Mouse (Mus musculus) T-helper 17 cell (primary cell): ENCODE data around the gene Tap2.

ENCODE experiments used
- in situ Hi-C, 2 experiments: fragments of 300-600 bp; cut with MboI, MseI; formaldehyde crosslinking; loops; 1 replicate in 1 of 2; 2 replicates in 1 of 2; pipeline ENCODE4 v1.15.1; 2025; ENCODE audit warnings: high pct_unique_total_duplicates in 2 of 2

Tap2 gene

DNA sequence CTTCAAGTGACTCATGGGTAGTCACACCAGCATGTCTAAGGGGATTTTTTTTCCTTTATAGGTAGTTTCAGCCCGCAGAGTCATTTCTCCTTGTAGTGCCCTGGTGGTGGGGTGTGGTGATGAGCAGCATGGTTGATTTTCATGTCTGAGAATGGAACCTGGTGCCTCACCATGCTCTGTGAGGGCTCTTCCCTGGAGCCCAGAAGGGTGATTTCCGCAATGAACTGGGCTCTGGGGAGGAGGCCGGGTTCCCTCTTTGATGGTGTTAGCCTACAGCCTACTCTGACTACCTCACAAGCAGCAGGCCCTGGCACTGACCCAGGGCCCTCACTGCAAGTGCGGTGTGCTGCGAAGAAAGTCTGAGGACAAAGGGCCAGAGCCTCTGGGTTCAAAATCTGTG, at the start of gene Tap2:
Gene Tap2, plus strand, starts transcription at position 84 of the 400 bp plus-strand sequence.
- in situ Hi-C loops = no loop called here

DNA sequence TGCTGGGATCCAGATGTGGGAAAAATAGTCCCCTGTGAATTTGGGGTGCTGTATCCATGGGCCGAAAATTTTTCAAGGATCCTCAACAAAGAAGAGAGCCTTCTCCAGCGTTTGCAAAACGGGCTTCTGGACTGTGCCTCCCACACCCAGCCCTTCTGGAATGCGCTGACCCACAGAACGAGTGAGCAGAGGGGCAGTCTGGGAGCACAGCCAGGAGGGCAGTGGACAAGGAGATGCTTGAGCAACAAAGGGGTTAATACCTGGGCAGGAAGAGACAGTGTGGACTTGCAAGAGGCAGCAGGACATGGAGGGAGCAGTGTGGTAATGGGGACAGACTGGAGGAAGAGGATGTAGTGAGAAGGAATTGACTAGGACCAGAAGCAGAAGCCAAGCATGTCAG, 47.8 kb upstream of the Tap2 start:
- in situ Hi-C loops = no loop called here

DNA sequence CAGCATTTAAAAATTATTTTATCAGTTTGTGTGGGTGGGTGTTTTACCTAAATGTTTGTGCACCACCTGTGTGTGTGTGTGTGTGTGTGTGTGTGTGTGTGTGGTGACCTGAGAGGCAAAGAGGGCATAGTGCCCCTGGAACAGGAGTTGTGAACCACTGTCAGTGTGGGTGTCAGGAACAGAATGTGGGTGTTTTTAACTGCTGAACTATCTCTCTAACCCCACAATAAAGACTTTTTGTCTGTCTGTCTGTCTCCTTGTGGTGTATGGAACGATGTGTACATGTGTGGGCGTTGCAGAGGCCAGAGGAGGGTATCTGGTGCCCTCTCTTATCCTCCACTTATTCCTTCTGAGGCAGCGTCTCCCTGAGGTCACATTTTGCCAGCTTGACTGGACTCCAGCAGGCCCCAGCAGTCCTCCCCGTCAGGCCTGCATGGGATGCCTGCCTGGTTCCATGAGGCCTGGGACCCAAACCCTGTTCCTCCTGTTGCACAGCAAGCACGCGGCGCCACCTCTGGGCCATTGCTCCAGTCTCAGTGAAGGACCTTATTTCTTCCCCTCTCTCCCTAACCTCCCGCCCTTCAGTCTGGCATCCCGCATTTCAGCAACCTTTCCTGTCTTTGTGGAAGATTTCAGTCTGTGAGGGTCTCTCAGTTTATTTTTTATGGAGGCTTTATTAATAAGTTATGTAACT, 39.0 kb upstream of the Tap2 start:
- in situ Hi-C loops = no loop called here

DNA sequence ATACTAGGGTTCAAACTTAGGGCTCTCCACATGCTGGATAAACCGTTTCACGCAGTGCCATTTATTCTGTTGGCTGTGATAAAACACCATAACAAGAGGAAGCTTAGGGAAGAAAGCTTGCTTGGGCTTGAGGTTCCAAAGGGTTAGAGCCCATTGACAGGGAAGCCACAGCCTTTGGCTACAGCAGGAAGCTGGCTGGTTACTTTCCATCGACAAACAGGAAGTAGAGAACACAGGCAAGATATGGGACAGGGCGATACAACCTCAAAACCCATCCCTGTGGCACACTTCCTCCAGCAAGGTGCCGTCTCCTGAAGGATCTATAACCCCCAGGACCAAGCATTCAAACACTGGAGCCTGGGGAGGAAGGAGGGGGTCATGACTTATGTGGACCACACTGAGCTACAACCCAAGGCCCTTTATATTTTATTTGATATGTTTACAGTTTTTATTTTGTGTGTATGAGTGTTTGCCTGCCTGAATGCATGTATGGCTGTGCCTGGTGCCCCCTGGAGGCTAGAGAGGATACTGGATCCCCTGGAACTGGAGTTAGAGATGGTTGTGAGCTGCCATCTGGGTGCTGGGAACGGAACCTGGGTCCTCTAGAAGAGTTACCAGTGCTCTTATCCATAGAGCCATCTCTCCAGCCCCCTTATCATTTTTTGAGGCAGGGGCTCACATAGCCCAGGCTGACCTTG, 38.1 kb upstream of the Tap2 start:
- in situ Hi-C loops = loop anchor here (5.0 kb wide), 3 partner anchors 83 to 128 kb away; partner anchors contain the start of gene Col11a2 (in 1 of the 2)

DNA sequence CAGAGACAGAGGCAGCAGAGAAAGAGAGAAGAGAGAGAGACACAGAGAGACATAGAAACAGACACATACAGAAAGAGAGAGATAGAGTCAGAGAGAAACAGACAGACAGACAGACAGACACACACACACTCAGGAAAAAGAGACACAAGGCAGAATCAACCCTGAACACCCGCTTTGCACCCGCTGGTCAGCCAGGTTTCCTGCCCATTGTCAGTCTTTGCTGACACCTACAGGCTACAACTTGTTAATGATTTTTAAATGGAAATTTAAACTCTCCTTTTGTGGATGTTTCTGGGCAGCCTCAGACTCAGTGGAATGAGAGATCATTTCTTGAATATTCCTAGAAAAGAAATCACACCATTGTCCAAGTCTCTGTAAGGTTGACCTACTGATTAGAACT, 34.0 kb upstream of the Tap2 start:
- in situ Hi-C loops = loop anchor here (5.0 kb wide), 3 partner anchors 87 to 132 kb away; partner anchors contain the start of gene Col11a2 (in 1 of the 2)

DNA sequence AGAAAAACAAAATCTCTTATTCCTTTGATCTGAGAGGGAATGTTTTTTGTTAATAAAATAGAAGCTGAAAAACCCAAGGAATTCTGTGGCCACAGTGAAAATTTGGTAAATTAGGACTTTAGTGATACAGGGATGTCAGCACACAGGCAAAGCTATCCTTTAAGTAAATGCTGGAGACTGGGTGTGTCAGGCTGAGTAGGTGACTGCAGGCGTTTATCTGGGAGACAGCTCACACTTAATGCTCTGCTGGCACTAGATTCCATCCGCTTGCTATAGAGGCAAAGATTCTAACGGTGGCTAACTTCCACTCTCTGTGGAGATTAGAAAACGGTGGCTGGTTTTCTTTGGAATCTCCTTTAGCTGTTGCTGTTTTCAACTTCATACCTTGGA, 32.8 kb upstream of the Tap2 start:
- in situ Hi-C loops = loop anchor here in 1 of 2 experiments (5.0 kb wide), 1 partner anchor 67 kb away; the partner anchor contains the start of gene H2-Ob

DNA sequence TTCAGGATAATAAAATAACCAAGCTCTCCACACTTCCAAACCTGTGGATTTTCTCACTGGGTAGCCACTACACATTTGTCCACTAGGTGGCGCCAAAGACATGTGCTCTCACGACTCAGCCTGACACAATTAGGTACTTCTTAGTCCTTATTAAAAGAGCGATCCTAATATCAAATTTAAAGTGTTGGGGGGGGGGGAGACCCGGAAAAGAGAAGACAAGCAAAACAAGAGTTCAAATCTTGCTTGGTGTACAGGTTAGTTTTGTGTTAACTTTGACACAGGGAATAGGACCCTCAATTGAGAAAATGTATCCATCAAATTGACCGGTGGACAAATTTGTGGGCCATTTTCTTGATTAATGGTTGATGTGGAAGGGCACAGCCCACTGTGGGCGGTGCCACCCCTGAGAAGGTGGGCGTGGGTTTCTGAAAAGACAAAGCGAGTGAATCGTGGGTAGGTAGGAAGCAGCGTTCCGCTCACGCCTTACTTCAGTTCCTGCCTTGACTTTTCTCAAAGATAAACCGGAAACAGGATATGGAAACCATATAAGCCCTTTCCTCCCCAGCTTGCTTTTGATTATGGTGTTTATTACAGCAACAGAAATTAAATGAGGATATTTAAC, 32.3 kb upstream of the Tap2 start:
- in situ Hi-C loops = loop anchor here in 1 of 2 experiments (5.0 kb wide), 1 partner anchor 66 kb away; the partner anchor contains the start of gene H2-Ob

DNA sequence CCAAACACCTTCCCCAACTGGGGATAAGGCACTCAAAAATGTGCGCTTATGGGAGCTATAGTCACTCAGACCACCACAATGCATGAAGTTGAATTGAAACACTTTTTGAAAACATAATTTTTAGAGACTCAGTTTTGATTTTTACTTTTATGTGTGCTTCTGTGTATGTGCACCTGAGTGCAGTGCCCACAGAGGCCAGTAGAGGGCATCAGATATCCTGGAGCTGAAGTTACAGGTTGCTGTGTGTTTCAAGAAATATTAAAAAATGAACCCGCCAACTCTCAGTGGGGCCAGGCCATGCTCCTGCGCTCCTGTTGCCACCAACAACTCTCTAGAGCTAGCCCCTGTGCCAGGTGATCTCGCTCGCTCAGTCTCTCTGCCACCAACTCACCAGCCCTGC, 30.8 kb upstream of the Tap2 start:
- in situ Hi-C loops = loop anchor here in 1 of 2 experiments (5.0 kb wide), 1 partner anchor 65 kb away; the partner anchor contains the start of gene H2-Ob

DNA sequence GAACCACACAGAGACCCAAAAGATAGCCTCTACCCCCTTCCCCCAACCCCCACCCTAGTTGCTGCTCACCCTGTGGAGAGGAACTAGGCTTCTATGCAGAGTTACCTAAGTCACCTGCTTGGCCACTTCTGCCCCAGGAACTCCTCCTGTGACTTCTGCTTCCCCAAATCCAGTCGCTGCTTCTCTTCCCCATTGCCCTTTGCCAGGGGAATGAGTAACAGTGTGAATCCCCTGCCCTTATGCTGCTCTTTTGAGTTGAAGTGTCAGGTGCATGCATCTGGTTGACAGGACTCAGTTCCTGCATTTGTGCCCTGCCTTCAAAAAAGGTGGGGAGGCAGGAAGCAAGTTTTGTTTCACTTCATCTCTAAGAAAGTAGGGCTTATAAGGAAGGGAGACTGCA, 29.3 kb upstream of the Tap2 start:
- in situ Hi-C loops = loop anchor here in 1 of 2 experiments (5.0 kb wide), 1 partner anchor 63 kb away; the partner anchor contains the start of gene H2-Ob

DNA sequence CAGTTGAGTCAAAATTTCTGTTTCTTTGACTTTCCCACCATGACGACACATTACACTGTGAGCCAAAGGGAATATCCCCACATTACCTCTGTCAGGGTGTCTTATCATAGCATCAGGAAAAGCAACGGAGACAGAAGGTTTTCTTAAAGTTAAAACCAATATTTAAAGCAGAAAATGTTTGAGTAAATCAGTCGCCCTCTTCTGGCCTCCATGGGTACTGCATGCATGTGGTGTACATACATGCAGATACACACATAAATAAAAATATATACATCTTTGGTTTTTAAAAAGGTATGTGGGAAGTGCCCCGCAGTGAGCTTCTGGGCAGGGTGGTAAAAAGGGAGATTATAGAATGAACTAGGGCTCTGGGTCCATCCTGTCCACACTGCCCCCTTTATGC, 26.1 kb upstream of the Tap2 start:
- in situ Hi-C loops = loop anchor here (5.0 to 25.0 kb wide), 2 partner anchors 60 to 1035 kb away; partner anchors contain the start of genes Gm16181 (in 2 of the 2), Lta (in 2 of the 2), Tnf (in 2 of the 2) and H2-Ob (in 1 of the 2)

DNA sequence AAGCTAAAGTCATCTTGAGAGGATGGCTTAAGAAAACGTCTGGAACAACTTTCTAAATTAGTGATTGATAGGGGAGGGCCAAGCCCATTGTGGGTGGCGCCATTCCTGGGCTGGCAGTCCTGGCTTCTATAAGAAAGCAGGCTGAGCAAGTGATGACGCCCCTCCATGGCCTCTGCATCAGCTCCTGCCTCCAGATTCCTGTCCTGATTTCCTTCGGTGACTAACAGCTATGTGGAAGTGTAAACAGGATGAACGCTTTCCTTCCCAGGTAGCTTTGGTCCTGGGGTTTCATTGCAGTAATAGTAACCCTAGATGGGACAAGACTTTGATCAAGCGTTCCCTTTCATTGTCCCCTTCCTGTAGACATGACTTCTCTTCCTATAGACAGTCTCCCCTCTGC, 24.3 kb upstream of the Tap2 start:
- in situ Hi-C loops = loop anchor here (5.0 to 25.0 kb wide), 2 partner anchors 58 to 1033 kb away; partner anchors contain the start of genes Gm16181 (in 2 of the 2), Lta (in 2 of the 2), Tnf (in 2 of the 2) and H2-Ob (in 1 of the 2)

DNA sequence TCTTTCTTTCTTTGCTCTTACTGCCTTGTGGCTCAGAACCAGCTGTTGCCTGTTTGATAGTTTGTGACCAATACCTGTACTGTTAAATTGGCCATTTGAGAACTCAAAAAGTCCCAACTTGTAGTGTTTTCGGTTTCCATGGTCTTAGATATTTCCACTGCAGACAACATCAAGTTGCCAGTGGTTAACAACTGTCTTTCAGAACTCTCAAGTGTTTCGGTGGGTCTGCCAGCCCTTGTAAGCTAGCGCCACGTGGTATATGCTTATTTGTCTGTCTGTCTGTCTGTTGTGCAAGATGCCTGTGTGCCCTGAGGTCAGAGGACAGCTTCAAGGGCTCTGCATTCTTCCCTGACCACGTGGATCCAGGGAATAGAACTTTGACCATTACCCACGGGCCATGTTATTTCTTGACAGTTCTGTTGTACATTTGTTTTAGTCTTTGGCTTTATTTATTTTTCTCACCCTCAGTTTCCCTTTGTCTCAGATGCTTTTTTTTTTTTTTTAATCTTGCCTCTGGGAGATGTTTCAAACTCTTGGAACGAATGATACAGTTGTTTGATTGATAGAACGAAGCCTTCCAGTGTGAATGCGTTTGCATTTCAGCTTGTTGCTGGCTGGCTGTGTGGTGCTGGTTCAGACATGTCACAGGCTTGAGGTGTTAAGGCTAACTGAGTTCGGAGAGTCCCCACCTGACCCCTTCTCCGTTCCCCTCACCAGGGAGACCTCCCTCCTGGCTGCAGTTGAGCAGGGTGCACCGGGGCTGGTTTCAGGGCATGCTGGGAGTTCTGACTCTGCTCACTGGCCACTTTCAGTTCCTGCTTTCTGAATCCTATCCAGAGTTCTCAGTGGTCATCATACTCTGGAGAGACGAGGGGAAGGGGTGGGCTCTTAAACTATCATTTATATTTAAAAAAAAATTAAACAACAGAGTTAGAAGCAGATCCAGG, 23.1 kb upstream of the Tap2 start:
- in situ Hi-C loops = loop anchor here (5.0 to 25.0 kb wide), 3 partner anchors 37 to 1032 kb away; partner anchors contain the start of genes Gm16181 (in 2 of the 2), Lta (in 2 of the 2), Tnf (in 2 of the 2) and H2-Ob (in 1 of the 2)

DNA sequence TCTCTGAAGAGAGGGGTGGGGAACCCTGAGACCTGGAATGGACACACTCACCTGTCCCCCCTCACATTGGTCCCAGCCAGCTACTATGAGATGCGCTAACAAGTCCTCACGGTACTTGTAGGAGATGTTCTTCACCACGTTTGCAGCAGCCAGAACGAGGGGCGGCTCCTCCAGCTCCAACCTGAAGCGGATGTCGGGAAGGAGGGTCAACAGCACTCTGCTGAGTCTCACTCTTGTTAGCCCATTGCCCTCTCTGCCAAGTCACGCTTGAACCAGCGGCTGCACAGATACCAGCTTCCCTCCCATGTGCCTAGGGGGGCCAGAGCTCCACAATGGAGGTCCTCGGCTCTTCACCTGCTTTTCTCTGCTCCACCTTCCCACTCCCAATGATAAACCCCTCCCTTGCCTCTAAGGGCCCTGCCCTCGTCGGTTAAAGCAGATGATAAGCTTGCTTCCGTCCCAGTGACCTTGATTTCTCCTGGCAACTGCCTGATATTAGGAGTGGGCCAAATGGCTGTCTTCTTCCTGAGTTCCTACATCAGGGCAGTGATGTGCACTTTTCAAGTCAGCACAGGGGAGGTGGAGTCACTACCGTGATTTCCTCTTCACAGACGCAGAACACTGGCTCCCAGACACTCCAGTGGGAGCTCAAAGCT, 19.6 kb upstream of the Tap2 start:
- in situ Hi-C loops = loop anchor here (5.0 to 25.0 kb wide), 2 partner anchors 34 to 1029 kb away; partner anchors contain the start of genes Gm16181 (in 2 of the 2), Lta (in 2 of the 2) and Tnf (in 2 of the 2)

DNA sequence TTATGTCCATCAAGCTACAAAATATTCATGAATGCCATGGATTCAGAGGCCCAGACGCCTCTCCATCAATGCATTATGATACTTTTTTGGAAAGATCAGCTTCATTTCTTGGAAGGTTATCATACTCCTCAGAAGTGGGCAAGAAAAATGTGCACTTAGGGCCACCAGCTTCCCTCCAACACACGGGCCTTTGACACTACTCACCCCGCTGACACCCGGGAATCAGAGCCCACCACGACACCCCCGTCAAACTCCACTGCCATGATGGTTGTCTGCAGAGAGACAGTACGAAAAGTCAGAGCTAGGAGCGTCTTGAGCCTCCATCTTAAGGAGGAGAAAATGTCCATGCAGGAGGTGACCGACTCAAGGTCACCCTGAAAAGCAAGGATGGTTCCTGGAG, 17.8 kb upstream of the Tap2 start:
- in situ Hi-C loops = loop anchor here (25.0 kb wide), 1 partner anchor 1027 kb away; the partner anchor contains the start of genes Gm16181 (in 2 of the 2), Lta (in 2 of the 2) and Tnf (in 2 of the 2)

DNA sequence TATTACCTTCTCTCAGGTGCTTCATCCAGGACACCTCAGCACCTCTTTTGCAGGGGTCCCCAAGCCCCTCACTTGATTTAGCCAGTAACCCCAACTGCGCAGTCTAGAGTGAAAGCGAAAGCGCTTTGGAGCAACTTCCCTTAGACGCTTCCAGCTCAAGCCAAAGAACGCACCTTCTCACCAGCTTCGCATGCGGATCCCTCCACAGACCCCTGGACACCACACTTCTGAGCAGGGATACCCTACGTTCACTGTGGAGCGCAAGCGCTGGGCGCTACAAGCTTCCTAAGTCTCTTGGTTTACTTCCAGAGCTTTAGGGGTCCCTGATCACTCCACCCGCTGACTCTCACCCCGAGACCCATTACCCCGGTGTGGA, 16.5 kb upstream of the Tap2 start:
- in situ Hi-C loops = loop anchor here (25.0 kb wide), 1 partner anchor 1025 kb away; the partner anchor contains the start of genes Gm16181 (in 2 of the 2), Lta (in 2 of the 2) and Tnf (in 2 of the 2)

DNA sequence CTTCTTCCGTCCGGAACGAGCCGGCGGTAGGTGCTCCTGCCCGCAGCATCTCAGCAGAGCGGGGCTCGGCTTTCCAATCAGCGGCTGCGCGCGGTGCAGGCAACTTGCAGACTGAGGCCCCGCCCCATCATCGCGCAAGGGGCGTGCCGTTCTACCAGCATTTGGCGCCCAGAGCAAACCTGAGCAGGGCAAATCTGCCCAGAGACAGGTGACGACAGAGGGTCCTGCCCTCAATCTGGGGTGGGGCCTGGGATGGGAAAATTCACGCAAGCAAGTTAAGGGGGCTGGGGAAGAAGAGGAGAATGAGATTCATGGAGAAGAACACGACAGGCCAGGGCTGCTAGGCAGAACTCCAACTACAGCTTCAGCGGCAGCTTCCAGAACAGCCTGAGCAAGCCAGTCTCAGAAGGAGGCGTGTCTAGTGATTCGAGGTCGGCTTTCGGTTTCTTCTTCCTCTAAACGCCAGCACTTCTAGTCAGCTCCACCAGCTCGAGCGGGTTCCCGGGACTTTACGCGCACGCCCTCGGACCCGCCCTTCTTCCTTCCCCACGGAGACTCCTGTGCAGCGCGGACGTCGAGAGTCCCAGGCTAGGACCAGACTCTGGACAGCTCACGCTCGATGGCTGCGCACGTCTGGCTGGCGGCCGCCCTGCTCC, 15.9 kb upstream of the Tap2 start, which contains the start of the genes Tap1 and Psmb9:
Gene Tap1, plus strand, starts transcription at position 293 of the 656 bp plus-strand sequence.
Gene Psmb9, minus strand, starts transcription at position 504 of the 656 bp plus-strand sequence.
- in situ Hi-C loops = loop anchor here (25.0 kb wide), 1 partner anchor 1025 kb away; the partner anchor contains the start of genes Gm16181 (in 2 of the 2), Lta (in 2 of the 2) and Tnf (in 2 of the 2)

DNA sequence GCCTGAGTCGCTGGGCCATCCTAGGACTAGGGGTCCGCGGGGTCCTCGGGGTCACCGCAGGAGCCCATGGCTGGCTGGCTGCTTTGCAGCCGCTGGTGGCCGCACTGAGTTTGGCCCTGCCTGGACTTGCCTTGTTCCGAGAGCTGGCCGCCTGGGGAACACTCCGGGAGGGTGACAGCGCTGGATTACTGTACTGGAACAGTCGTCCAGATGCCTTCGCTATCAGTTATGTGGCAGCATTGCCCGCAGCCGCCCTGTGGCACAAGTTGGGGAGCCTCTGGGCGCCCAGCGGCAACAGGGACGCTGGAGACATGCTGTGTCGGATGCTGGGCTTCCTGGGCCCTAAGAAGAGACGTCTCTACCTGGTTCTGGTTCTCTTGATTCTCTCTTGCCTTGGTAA, 15.3 kb upstream of the Tap2 start:
- in situ Hi-C loops = loop anchor here (25.0 kb wide), 1 partner anchor 1024 kb away; the partner anchor contains the start of genes Gm16181 (in 2 of the 2), Lta (in 2 of the 2) and Tnf (in 2 of the 2)

DNA sequence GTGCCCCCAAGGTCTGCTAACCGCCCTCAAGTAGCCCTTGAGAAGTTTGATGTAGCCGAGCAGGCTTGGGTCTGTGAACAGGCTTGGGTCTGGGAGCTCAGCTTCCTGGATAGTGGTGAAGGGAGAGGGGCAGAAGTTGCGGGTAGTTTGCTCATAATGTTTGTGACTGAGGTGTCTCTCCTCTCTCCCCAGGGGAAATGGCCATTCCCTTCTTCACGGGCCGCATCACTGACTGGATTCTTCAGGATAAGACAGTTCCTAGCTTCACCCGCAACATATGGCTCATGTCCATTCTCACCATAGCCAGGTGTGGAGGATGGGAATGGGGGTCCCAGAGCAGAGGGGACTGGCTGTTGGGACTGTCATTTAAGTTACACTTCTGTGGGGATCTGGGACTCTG, 14.3 kb upstream of the Tap2 start:
- in situ Hi-C loops = loop anchor here (25.0 kb wide), 1 partner anchor 1023 kb away; the partner anchor contains the start of genes Gm16181 (in 2 of the 2), Lta (in 2 of the 2) and Tnf (in 2 of the 2)
